Mouse (Mus musculus): ENCODE data around the gene Rims1.

The Rims1 gene

GRCm38 (mm10) chr1:22320941-22321676, 484.7 kb downstream of the Rims1 start:
- DNase-seq = no peak

GRCm38 (mm10) chr1:22315537-22315936, 490.3 kb downstream of the Rims1 start:
- no peak for DNase-seq

- DNase-seq = no peak
Observed at GRCm38 (mm10) chr1:22311471-22311870, 494.3 kb downstream of the Rims1 start.

GRCm38 (mm10) chr1:22306519-22306918, 499.3 kb downstream of the Rims1 start:
- no peak for DNase-seq

GRCm38 (mm10) chr1:22305932-22306331, 499.9 kb downstream of the Rims1 start:
- no peak for DNase-seq

- no peak for DNase-seq
Observed at GRCm38 (mm10) chr1:22293953-22294352, 511.8 kb downstream of the Rims1 start.

- no peak for DNase-seq
Observed at GRCm38 (mm10) chr1:22293310-22293709, 512.5 kb downstream of the Rims1 start.

- DNase-seq = no peak
Observed at GRCm38 (mm10) chr1:22286807-22287206, 519.0 kb downstream of the Rims1 start.

- DNase-seq = no peak
Observed at GRCm38 (mm10) chr1:22279954-22280353, 525.8 kb downstream of the Rims1 start.

- no peak for DNase-seq
Observed at GRCm38 (mm10) chr1:22274081-22274480, 531.7 kb downstream of the Rims1 start.

- no peak for DNase-seq
Observed at GRCm38 (mm10) chr1:22270131-22270530, 535.7 kb downstream of the Rims1 start.

GRCm38 (mm10) chr1:22268581-22269359, 537.0 kb downstream of the Rims1 start:
- DNase-seq = peak; percentile 72 to 74

- DNase-seq = no peak
Observed at GRCm38 (mm10) chr1:22266491-22266890, 539.3 kb downstream of the Rims1 start.

GRCm38 (mm10) chr1:22265528-22265927, 540.3 kb downstream of the Rims1 start:
- no peak for DNase-seq

GRCm38 (mm10) chr1:22262169-22262950, 543.4 kb downstream of the Rims1 start:
- DNase-seq = no peak

GRCm38 (mm10) chr1:22261702-22262101, 544.1 kb downstream of the Rims1 start:
- DNase-seq = no peak

GRCm38 (mm10) chr1:22260291-22260690, 545.5 kb downstream of the Rims1 start:
- no peak for DNase-seq

- DNase-seq = no peak
Observed at GRCm38 (mm10) chr1:22258356-22258755, 547.4 kb downstream of the Rims1 start.

GRCm38 (mm10) chr1:22254278-22254677, 551.5 kb downstream of the Rims1 start:
- no peak for DNase-seq

GRCm38 (mm10) chr1:22252873-22253272, 552.9 kb downstream of the Rims1 start:
- DNase-seq = no peak

GRCm38 (mm10) chr1:22248898-22249386, 556.9 kb downstream of the Rims1 start:
- no peak for DNase-seq

GRCm38 (mm10) chr1:22245748-22246147, 560.0 kb downstream of the Rims1 start:
- DNase-seq = no peak
